ENCODE assay signal across 19 mouse cellular contexts in genomic region chr6:30354760-30355159, GRCm38 (mm10). TPM values are rescaled to one million over a fixed set of nuclear protein-coding genes. Genes with fewer than 3 reads are reported as not detected.
A peak's percentile ranks its signal among the peaks of the same experiment; 100 is the strongest.
DNase-seq lines count a peak whose midpoint lies in the region; ATAC-seq lines count a peak whose summit lies in the region.
"Had no signal": no experiment of that assay in that cellular context is flagged by ENCODE, and none has a peak within 500 bp of the region (broad histone marks: within the 10 kb centered on the region; RNA-seq: fewer than 3 reads in every experiment).

No protein-coding gene starts in this region.

- no peak overlapping the region for H3K4me3 ChIP-seq in liver, embryonic 15.5 days (replicated peaks)
- no peak overlapping the region for H3K4me3 ChIP-seq in liver, embryonic 12.5 days
- no peak overlapping the region for H3K4me3 ChIP-seq in forebrain, embryonic 13.5 days
- H3K4me3 ChIP-seq: erythroblast, embryonic 14.5 days; limb, embryonic 15.5 days; midbrain, embryonic 10.5 days; myocyte; stomach, embryonic 15.5 days had no signal

- H3K36me3 ChIP-seq in liver, embryonic 15.5 days (replicated peaks), result no peaks in the 10 kb centered on the region
- no peaks in the 10 kb centered on the region for H3K36me3 ChIP-seq in liver, embryonic 12.5 days
- H3K36me3 ChIP-seq in forebrain, embryonic 13.5 days (ENCODE audit: poor library complexity, severe bottlenecking), result no peaks in the 10 kb centered on the region
- H3K36me3 ChIP-seq: limb, embryonic 15.5 days; midbrain, embryonic 10.5 days; stomach, embryonic 15.5 days had no signal

- no peak for ATAC-seq in liver, embryonic 15.5 days (ENCODE audit: insufficient read depth)
- no peak for ATAC-seq in liver, embryonic 12.5 days
- ATAC-seq in megakaryocyte progenitor cell, adult 5-6 weeks (replicated peaks; ENCODE audit: poor library complexity), result peak; percentile 36; the same call in 1 of the 2 replicates
- ATAC-seq in forebrain, embryonic 13.5 days, result no peak

- no peaks in the 10 kb centered on the region for H3K27me3 ChIP-seq in liver, embryonic 15.5 days
- H3K27me3 ChIP-seq in liver, embryonic 12.5 days (replicated peaks), result no peaks in the 10 kb centered on the region
- H3K27me3 ChIP-seq in forebrain, embryonic 13.5 days, result no peaks in the 10 kb centered on the region
- H3K27me3 ChIP-seq: limb, embryonic 15.5 days; stomach, embryonic 15.5 days had no signal

- 0 out of 2 replicates have a peak overlapping the region, but pooled peaks have one; percentile 33 for H3K27ac ChIP-seq in liver, embryonic 15.5 days (replicated peaks)
- H3K27ac ChIP-seq in liver, embryonic 12.5 days, result no peak overlapping the region
- H3K27ac ChIP-seq in forebrain, embryonic 13.5 days, result no peak overlapping the region
- H3K27ac ChIP-seq: limb, embryonic 15.5 days; midbrain, embryonic 10.5 days; stomach, embryonic 15.5 days had no signal

- H3K9me3 ChIP-seq in liver, embryonic 15.5 days (replicated peaks), result no peaks in the 10 kb centered on the region
- H3K9me3 ChIP-seq in liver, embryonic 12.5 days (replicated peaks), result no peaks in the 10 kb centered on the region
- no peaks in the 10 kb centered on the region for H3K9me3 ChIP-seq in forebrain, embryonic 13.5 days (replicated peaks)
- H3K9me3 ChIP-seq: limb, embryonic 15.5 days; midbrain, embryonic 10.5 days; stomach, embryonic 15.5 days had no signal

- H3K4me2 ChIP-seq in liver, embryonic 15.5 days, result no peak overlapping the region
- no peak overlapping the region for H3K4me2 ChIP-seq in liver, embryonic 12.5 days
- H3K4me2 ChIP-seq in forebrain, embryonic 13.5 days, result no peak overlapping the region
- H3K4me2 ChIP-seq: limb, embryonic 15.5 days; lung, embryonic 14.5 days; stomach, embryonic 15.5 days had no signal

- WGBS in liver, embryonic 15.5 days (ENCODE audit: insufficient replicate concordance), result 12% methylated on average over 5 of the region's 5 CpGs
- WGBS in liver, embryonic 12.5 days (ENCODE audit: insufficient replicate concordance), result 22% methylated on average over 5 of the region's 5 CpGs
- WGBS in forebrain, embryonic 13.5 days, result 73% methylated on average over 5 of the region's 5 CpGs

- H3K9ac ChIP-seq in liver, embryonic 15.5 days, result no peak overlapping the region
- no peak overlapping the region for H3K9ac ChIP-seq in liver, embryonic 12.5 days
- H3K9ac ChIP-seq in forebrain, embryonic 13.5 days, result no peak overlapping the region
- H3K9ac ChIP-seq: limb, embryonic 15.5 days; lung, embryonic 14.5 days; stomach, embryonic 15.5 days had no signal

- peaks cover 20% of the 10 kb centered on the region for H3K4me1 ChIP-seq in liver, embryonic 15.5 days (replicated peaks)
- H3K4me1 ChIP-seq in liver, embryonic 12.5 days, result peaks cover 26% of the 10 kb centered on the region
- H3K4me1 ChIP-seq in forebrain, embryonic 13.5 days, result no peaks in the 10 kb centered on the region

- peak; percentile 55 for DNase-seq in CD4-positive helper T cell, adult 2 months (ENCODE audit: low read depth, low spot score)
- DNase-seq in MEL-GATA-1-ER (ENCODE audit: extremely low read depth, low read depth), result peak; percentile 49
- DNase-seq in left cerebral cortex, adult 8-10 months (ENCODE audit: low spot score in 2 of 2), result no peak
- no peak for DNase-seq in frontal cortex, postnatal 36 days (ENCODE audit: low spot score in 2 of 2)
- DNase-seq: cerebellum, adult 18-20 months; gastrocnemius, postnatal 36 days; heart, postnatal 14 days; lung, embryonic 14.5 days; right cerebral cortex, postnatal 4 days; thymus, postnatal 4 days had no signal

RNA-seq across cellular contexts. Expression of gene Zc3hc1, which starts 36.1 kb away (rescaled TPM):
- 25.1 TPM in 2 replicates for polyA plus RNA-seq in liver, embryonic 15.5 days (2015; fragmentation: Nextera tagmentation; extraction: Ambion mirVana)
- 40.8 and 41.9 TPM in 2 replicates for polyA plus RNA-seq in liver, embryonic 12.5 days (2016; fragmentation: Nextera tagmentation; extraction: Ambion mirVana)
- total RNA-seq in megakaryocyte progenitor cell, adult 5-6 weeks (2015), result 31.0 and 35.6 TPM in 2 replicates
- 41.4 and 49.9 TPM in 2 replicates for total RNA-seq in megakaryocyte progenitor cell, adult 5-6 weeks (2017)
- 10 to 100 TPM; 25.5 to 30.3 (median 26.7) TPM for total RNA-seq in left cerebral cortex, adult 8-10 months (2022)
- 69.2 and 77.7 TPM in 2 replicates for polyA plus RNA-seq in forebrain, embryonic 13.5 days (2015; fragmentation: Nextera tagmentation; extraction: Ambion mirVana)

RNA-seq across cellular contexts. Expression of gene Klhdc10, which starts 46.9 kb away (rescaled TPM):
- 8.2 and 8.3 TPM in 2 replicates for polyA plus RNA-seq in liver, embryonic 15.5 days (2015; fragmentation: Nextera tagmentation; extraction: Ambion mirVana)
- polyA plus RNA-seq in liver, embryonic 12.5 days (2016; fragmentation: Nextera tagmentation; extraction: Ambion mirVana), result 18.8 and 20.1 TPM in 2 replicates
- total RNA-seq in megakaryocyte progenitor cell, adult 5-6 weeks (2015), result 27.2 and 28.4 TPM in 2 replicates
- total RNA-seq in megakaryocyte progenitor cell, adult 5-6 weeks (2017), result 50.8 and 69.9 TPM in 2 replicates
- total RNA-seq in left cerebral cortex, adult 8-10 months (2022), result 100 to 1,000 TPM in 1 of 4 experiments, 10 to 100 TPM in 3; 86.0 to 101 (median 90.6) TPM
- 26.9 and 28.5 TPM in 2 replicates for polyA plus RNA-seq in forebrain, embryonic 13.5 days (2015; fragmentation: Nextera tagmentation; extraction: Ambion mirVana)

RNA-seq across cellular contexts. Expression of gene Ube2h, which starts 50.4 kb away (rescaled TPM):
- polyA plus RNA-seq in liver, embryonic 15.5 days (2015; fragmentation: Nextera tagmentation; extraction: Ambion mirVana), result 33.8 and 34.7 TPM in 2 replicates
- polyA plus RNA-seq in liver, embryonic 12.5 days (2016; fragmentation: Nextera tagmentation; extraction: Ambion mirVana), result 31.6 and 33.4 TPM in 2 replicates
- total RNA-seq in megakaryocyte progenitor cell, adult 5-6 weeks (2015), result 6.7 and 8.9 TPM in 2 replicates
- 5.6 and 7.5 TPM in 2 replicates for total RNA-seq in megakaryocyte progenitor cell, adult 5-6 weeks (2017)
- 10 to 100 TPM; 85.2 to 87.7 (median 87.5) TPM for total RNA-seq in left cerebral cortex, adult 8-10 months (2022)
- 52.6 and 55.8 TPM in 2 replicates for polyA plus RNA-seq in forebrain, embryonic 13.5 days (2015; fragmentation: Nextera tagmentation; extraction: Ambion mirVana)

Comparison
In these comparisons a context has a peak if more than half of its experiments do, and no peak if none do; other contexts are left out.
1. DNase-seq: peak in CD4-positive helper T cell, adult 2 months (single experiment) and MEL-GATA-1-ER (single experiment); none in left cerebral cortex, adult 8-10 months (0 of 2) and frontal cortex, postnatal 36 days (0 of 2).